Mouse (Mus musculus): Measurements from ENCODE around the gene Slc28a1. TPM values are rescaled to one million over a fixed set of nuclear protein-coding genes. Genes with fewer than 3 reads are reported as not detected.

The Slc28a1 gene
- total and polyA plus RNA-seq, 2 experiments, result 0.24 to 0.28 TPM

- 90% methylated on average over 7 of the region's 7 CpGs for WGBS
- no peak for DNase-seq (ENCODE audit: extremely low read depth, low read depth, low spot score)
- H3K9ac ChIP-seq (ENCODE audit: low read depth, low read length), result no peak overlapping the region
- no peaks in the 10 kb centered on the region for H3K4me1 ChIP-seq (ENCODE audit: control insufficient read depth, insufficient read depth, low read length)
- no peak overlapping the region for H3K27ac ChIP-seq (replicated peaks; ENCODE audit: insufficient read depth, low read depth, low read length)
- TF ChIP-seq CTCF (IDR thresholded peaks at IDR 0.05; ENCODE audit: low read depth, low read length), result no peak
- TF ChIP-seq POLR2A (IDR thresholded peaks at IDR 0.05; ENCODE audit: extremely low read depth, insufficient read depth, low read length), result no peak
- H3K27me3 ChIP-seq (ENCODE audit: control insufficient read depth, insufficient read depth, low read length), result no peaks in the 10 kb centered on the region
- H3K79me2 ChIP-seq (ENCODE audit: control insufficient read depth, insufficient read depth, low read length), result no peaks in the 10 kb centered on the region
- no peaks in the 10 kb centered on the region for H3K36me3 ChIP-seq (ENCODE audit: control insufficient read depth, insufficient read depth, low read length)
- no peak overlapping the region for H3K4me3 ChIP-seq (ENCODE audit: insufficient read depth, low read depth, low read length)
Measured at GRCm38 (mm10) chr7:81102854-81103253, 11.7 kb upstream of the Slc28a1 start.

GRCm38 (mm10) chr7:81105525-81105924, 9.1 kb upstream of the Slc28a1 start:
- peaks cover 6% of the 10 kb centered on the region for H3K4me1 ChIP-seq (ENCODE audit: control insufficient read depth, insufficient read depth, low read length)
- WGBS, result 73% methylated on average over 4 of the region's 4 CpGs
- no peaks in the 10 kb centered on the region for H3K79me2 ChIP-seq (ENCODE audit: control insufficient read depth, insufficient read depth, low read length)
- no peak overlapping the region for H3K4me3 ChIP-seq (ENCODE audit: insufficient read depth, low read depth, low read length)
- DNase-seq (ENCODE audit: extremely low read depth, low read depth, low spot score), result no peak
- H3K36me3 ChIP-seq (ENCODE audit: control insufficient read depth, insufficient read depth, low read length), result no peaks in the 10 kb centered on the region
- H3K9ac ChIP-seq (ENCODE audit: low read depth, low read length), result no peak overlapping the region
- no peak overlapping the region for H3K27ac ChIP-seq (replicated peaks; ENCODE audit: insufficient read depth, low read depth, low read length)
- H3K27me3 ChIP-seq (ENCODE audit: control insufficient read depth, insufficient read depth, low read length), result no peaks in the 10 kb centered on the region
- TF ChIP-seq POLR2A (IDR thresholded peaks at IDR 0.05; ENCODE audit: extremely low read depth, insufficient read depth, low read length), result no peak

GRCm38 (mm10) chr7:81108226-81108625, 6.4 kb upstream of the Slc28a1 start:
- H3K27ac ChIP-seq (replicated peaks; ENCODE audit: insufficient read depth, low read depth, low read length), result no peak overlapping the region
- WGBS, result 97% methylated on average over 5 of the region's 5 CpGs
- peaks cover 19% of the 10 kb centered on the region for H3K4me1 ChIP-seq (ENCODE audit: control insufficient read depth, insufficient read depth, low read length)

GRCm38 (mm10) chr7:81109717-81110651, 4.6 kb upstream of the Slc28a1 start:
- Histone ChIP-seq H3K27me3 (ENCODE audit: control insufficient read depth, insufficient read depth, low read length) (no peaks in the 10 kb centered on the region), H3K4me1 (ENCODE audit: control insufficient read depth, insufficient read depth, low read length) (peaks cover 19% of the 10 kb centered on the region), H3K36me3 (ENCODE audit: control insufficient read depth, insufficient read depth, low read length) (no peaks in the 10 kb centered on the region), H3K4me3 (ENCODE audit: insufficient read depth, low read depth, low read length) (no peak overlapping the region), H3K27ac (replicated peaks; ENCODE audit: insufficient read depth, low read depth, low read length) (peak overlapping the region; percentile 30; the same call in 1 of the 2 replicates), H3K79me2 (ENCODE audit: control insufficient read depth, insufficient read depth, low read length) (no peaks in the 10 kb centered on the region), H3K9ac (ENCODE audit: low read depth, low read length) (no peak overlapping the region)
- 51% methylated on average over 9 of the region's 9 CpGs for WGBS
- DNase-seq (ENCODE audit: extremely low read depth, low read depth, low spot score), result peak; percentile 92
- TF ChIP-seq POLR2A (IDR thresholded peaks at IDR 0.05; ENCODE audit: extremely low read depth, insufficient read depth, low read length), result no peak
- no peak for TF ChIP-seq CTCF (IDR thresholded peaks at IDR 0.05; ENCODE audit: low read depth, low read length)

More at GRCm38 (mm10) chr7:81108226-81108625, 6.4 kb upstream of the Slc28a1 start:
- DNase-seq (ENCODE audit: extremely low read depth, low read depth, low spot score), result no peak
- H3K36me3 ChIP-seq (ENCODE audit: control insufficient read depth, insufficient read depth, low read length), result no peaks in the 10 kb centered on the region
- H3K4me3 ChIP-seq (ENCODE audit: insufficient read depth, low read depth, low read length), result no peak overlapping the region
- TF ChIP-seq POLR2A (IDR thresholded peaks at IDR 0.05; ENCODE audit: extremely low read depth, insufficient read depth, low read length) (no peak), CTCF (IDR thresholded peaks at IDR 0.05; ENCODE audit: low read depth, low read length) (no peak)
- no peaks in the 10 kb centered on the region for H3K27me3 ChIP-seq (ENCODE audit: control insufficient read depth, insufficient read depth, low read length)
- no peak overlapping the region for H3K9ac ChIP-seq (ENCODE audit: low read depth, low read length)
- no peaks in the 10 kb centered on the region for H3K79me2 ChIP-seq (ENCODE audit: control insufficient read depth, insufficient read depth, low read length)

- peak overlapping the region; percentile 14; the same call in 1 of the 2 replicates for H3K27ac ChIP-seq (replicated peaks; ENCODE audit: insufficient read depth, low read depth, low read length)
- 19% methylated on average over 4 of the region's 4 CpGs for whole genome bisulfite sequencing
Measured at GRCm38 (mm10) chr7:81110791-81111190, 3.8 kb upstream of the Slc28a1 start.

GRCm38 (mm10) chr7:81111729-81112128, 2.9 kb upstream of the Slc28a1 start:
- Histone ChIP-seq H3K27ac (replicated peaks; ENCODE audit: insufficient read depth, low read depth, low read length) (0 out of 2 replicates have a peak overlapping the region, but pooled peaks have one; percentile 35), H3K79me2 (ENCODE audit: control insufficient read depth, insufficient read depth, low read length) (no peaks in the 10 kb centered on the region), H3K4me1 (ENCODE audit: control insufficient read depth, insufficient read depth, low read length) (peaks cover 19% of the 10 kb centered on the region), H3K4me3 (ENCODE audit: insufficient read depth, low read depth, low read length) (no peak overlapping the region), H3K36me3 (ENCODE audit: control insufficient read depth, insufficient read depth, low read length) (no peaks in the 10 kb centered on the region), H3K9ac (ENCODE audit: low read depth, low read length) (no peak overlapping the region), H3K27me3 (ENCODE audit: control insufficient read depth, insufficient read depth, low read length) (no peaks in the 10 kb centered on the region)
- DNase-seq (ENCODE audit: extremely low read depth, low read depth, low spot score), result peak; percentile 95
- TF ChIP-seq CTCF (IDR thresholded peaks at IDR 0.05; ENCODE audit: low read depth, low read length) (no peak), POLR2A (IDR thresholded peaks at IDR 0.05; ENCODE audit: extremely low read depth, insufficient read depth, low read length) (no peak)
- 29% methylated on average over 2 of the region's 2 CpGs for WGBS

More at GRCm38 (mm10) chr7:81110791-81111190, 3.8 kb upstream of the Slc28a1 start:
- peak; percentile 87 for DNase-seq (ENCODE audit: extremely low read depth, low read depth, low spot score)
- Histone ChIP-seq H3K36me3 (ENCODE audit: control insufficient read depth, insufficient read depth, low read length) (no peaks in the 10 kb centered on the region), H3K4me3 (ENCODE audit: insufficient read depth, low read depth, low read length) (no peak overlapping the region), H3K9ac (ENCODE audit: low read depth, low read length) (no peak overlapping the region), H3K79me2 (ENCODE audit: control insufficient read depth, insufficient read depth, low read length) (no peaks in the 10 kb centered on the region), H3K27me3 (ENCODE audit: control insufficient read depth, insufficient read depth, low read length) (no peaks in the 10 kb centered on the region), H3K4me1 (ENCODE audit: control insufficient read depth, insufficient read depth, low read length) (peaks cover 19% of the 10 kb centered on the region)
- no peak for TF ChIP-seq POLR2A (IDR thresholded peaks at IDR 0.05; ENCODE audit: extremely low read depth, insufficient read depth, low read length)
